Mouse (Mus musculus) thymus, adult 2 months (tissue): Measurements from ENCODE around the gene Samm50.

Experiments used
- CTCF ChIP-seq: fragments of 200-500 bp; IDR thresholded peaks from 2 replicates; pipeline ENCODE4 v1.5.1; 2012; ENCODE audit warnings: mild to moderate bottlenecking, control low read depth, low read length, moderate library complexity, borderline replicate concordance; ENCODE audit not compliant: control insufficient read depth, poor library complexity, insufficient read depth; ENCODE audit errors: extremely low read depth
- POLR2A ChIP-seq: fragments of 200-500 bp; IDR thresholded peaks from 2 replicates; pipeline ENCODE4 v1.6.1; 2012; ENCODE audit warnings: mild to moderate bottlenecking, low read length, control low read depth, moderate library complexity; ENCODE audit not compliant: control insufficient read depth, poor library complexity, insufficient read depth; ENCODE audit errors: extremely low read depth

DNA sequence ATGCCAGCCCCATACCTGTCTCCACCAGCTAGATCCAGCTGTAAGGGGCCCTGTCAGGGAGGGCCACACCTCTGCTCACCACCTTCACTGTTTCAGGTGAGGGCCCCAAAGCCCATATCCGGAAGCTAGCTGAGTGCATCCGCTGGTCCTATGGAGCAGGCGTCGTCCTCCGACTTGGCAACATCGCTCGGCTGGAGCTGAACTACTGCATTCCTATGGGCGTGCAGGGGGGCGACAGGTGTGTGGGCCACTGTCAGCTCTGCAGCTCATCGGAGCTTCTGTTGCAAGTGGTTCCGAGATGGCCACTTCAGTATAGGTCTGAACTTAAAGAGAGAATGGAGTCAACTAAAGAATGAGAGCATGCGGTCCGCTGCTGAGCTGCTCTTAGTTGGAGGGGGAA, 18.9 kb downstream of the Samm50 start:
- no peak for TF ChIP-seq POLR2A
- TF ChIP-seq CTCF, result no peak
